Mouse (Mus musculus): ENCODE results near the gene Naa35.

Gene Naa35

GRCm38 (mm10) chr13:59637800-59638199 lies 52.7 kb downstream of the Naa35 start:
- DNase-seq (ENCODE audit: low read depth, low spot score): no peak

- DNase-seq (ENCODE audit: low read depth, low spot score): no peak
These were observed 54.5 kb downstream of the Naa35 start for GRCm38 (mm10) chr13:59639368-59640177.

GRCm38 (mm10) chr13:59640178-59640440 lies 55.0 kb downstream of the Naa35 start:
- DNase-seq (ENCODE audit: low read depth, low spot score): no peak

GRCm38 (mm10) chr13:59642818-59643217 lies 57.8 kb downstream of the Naa35 start:
- no peak for DNase-seq (ENCODE audit: low read depth, low spot score)

GRCm38 (mm10) chr13:59645491-59645890 lies 60.4 kb downstream of the Naa35 start:
- DNase-seq (ENCODE audit: low read depth, low spot score): no peak

GRCm38 (mm10) chr13:59646674-59647244 lies 61.7 kb downstream of the Naa35 start:
- DNase-seq (ENCODE audit: low read depth, low spot score): no peak

- DNase-seq (ENCODE audit: low read depth, low spot score): no peak
These were observed 62.4 kb downstream of the Naa35 start for GRCm38 (mm10) chr13:59647484-59647883.

- no peak for DNase-seq (ENCODE audit: low read depth, low spot score)
These were observed 63.5 kb downstream of the Naa35 start for GRCm38 (mm10) chr13:59648598-59648997.

- no peak for DNase-seq (ENCODE audit: low read depth, low spot score)
These were observed 64.7 kb downstream of the Naa35 start for GRCm38 (mm10) chr13:59649781-59650180.

- no peak for DNase-seq (ENCODE audit: low read depth, low spot score)
These were observed 67.6 kb downstream of the Naa35 start for GRCm38 (mm10) chr13:59652651-59653050.

GRCm38 (mm10) chr13:59653136-59653535 lies 68.1 kb downstream of the Naa35 start:
- DNase-seq (ENCODE audit: low read depth, low spot score): no peak

- no peak for DNase-seq (ENCODE audit: low read depth, low spot score)
These were observed 69.4 kb downstream of the Naa35 start for GRCm38 (mm10) chr13:59654465-59654864.

- no peak for DNase-seq (ENCODE audit: low read depth, low spot score)
These were observed 70.8 kb downstream of the Naa35 start for GRCm38 (mm10) chr13:59655718-59656315.

GRCm38 (mm10) chr13:59656316-59656832 lies 71.3 kb downstream of the Naa35 start:
- DNase-seq (ENCODE audit: low read depth, low spot score): peak; percentile 44

GRCm38 (mm10) chr13:59656975-59657388 lies 71.9 kb downstream of the Naa35 start:
- no peak for DNase-seq (ENCODE audit: low read depth, low spot score)

GRCm38 (mm10) chr13:59657781-59658180 lies 72.7 kb downstream of the Naa35 start:
- no peak for DNase-seq (ENCODE audit: low read depth, low spot score)

GRCm38 (mm10) chr13:59660371-59660770 lies 75.3 kb downstream of the Naa35 start:
- DNase-seq (ENCODE audit: low read depth, low spot score): no peak

GRCm38 (mm10) chr13:59661387-59661786 lies 76.3 kb downstream of the Naa35 start:
- DNase-seq (ENCODE audit: low read depth, low spot score): no peak

GRCm38 (mm10) chr13:59661966-59662365 lies 76.9 kb downstream of the Naa35 start:
- DNase-seq (ENCODE audit: low read depth, low spot score): no peak

- no peak for DNase-seq (ENCODE audit: low read depth, low spot score)
These were observed 79.1 kb downstream of the Naa35 start for GRCm38 (mm10) chr13:59663939-59664712.

- no peak for DNase-seq (ENCODE audit: low read depth, low spot score)
These were observed 82.7 kb downstream of the Naa35 start for GRCm38 (mm10) chr13:59667763-59668162.

GRCm38 (mm10) chr13:59668501-59669093 lies 83.5 kb downstream of the Naa35 start:
- DNase-seq (ENCODE audit: low read depth, low spot score): no peak

All from A20 (cell line).